Mouse (Mus musculus) spleen, postnatal 10 days (tissue): ENCODE measurements around the gene Nsmce4a.

ENCODE experiments used
- DNase-seq, 2 experiments: peaks; one replicate each; pipeline ENCODE4 v3.0.0; 2021 to 2022; ENCODE audit warnings: low spot score in 2 of 2

Gene Nsmce4a

DNA sequence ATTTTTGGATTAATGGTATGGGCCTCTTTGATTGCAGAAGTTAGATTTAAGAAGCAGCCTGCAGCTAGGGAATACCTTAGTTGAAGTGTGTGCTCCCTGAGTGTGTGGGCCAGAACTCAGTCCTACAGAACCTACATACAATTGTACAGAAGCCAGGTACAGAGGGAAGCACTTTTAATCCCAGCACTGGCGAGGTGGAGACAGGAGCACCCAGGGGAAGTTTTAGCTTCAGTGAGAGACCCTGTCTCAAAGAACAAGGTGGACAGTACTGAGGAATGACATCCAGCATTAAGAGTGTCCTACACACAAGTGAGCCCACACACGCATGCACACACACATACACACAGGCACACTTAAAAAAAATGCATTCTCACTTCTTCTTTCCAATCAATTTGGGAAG, 5.1 kb upstream of the Nsmce4a start:
- no peak for DNase-seq

DNA sequence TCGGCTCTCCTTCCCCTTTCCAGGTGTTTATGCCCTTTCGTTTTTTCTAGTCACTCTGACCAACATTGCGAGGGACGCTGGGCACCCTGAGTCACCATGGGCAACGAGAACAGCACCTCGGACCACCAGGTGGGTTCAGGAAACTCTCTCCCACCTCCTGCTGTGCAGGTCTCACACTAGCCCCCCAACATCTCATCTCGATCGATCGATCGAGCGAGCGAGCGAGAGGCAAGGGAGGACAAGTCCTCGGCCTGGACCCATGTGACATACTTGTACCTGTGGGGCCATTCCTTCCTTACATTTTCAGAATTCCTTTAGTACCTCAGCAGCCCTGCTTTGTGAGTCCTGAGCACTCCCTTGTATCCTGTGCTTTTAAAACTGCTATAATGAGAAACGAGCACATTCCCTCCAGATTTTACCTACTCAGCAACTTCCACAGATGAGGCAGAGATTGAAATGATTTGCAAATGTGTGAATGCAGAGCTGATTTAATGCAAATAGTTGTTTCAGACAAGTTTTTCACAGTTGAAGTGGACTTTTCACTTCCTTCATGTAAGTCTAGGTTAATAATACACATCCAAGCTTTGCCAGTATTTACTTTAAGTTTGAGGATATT, 4.6 kb upstream of the Nsmce4a start, which contains the start of gene Tacc2:
TSS of gene Tacc2 (plus strand) at position 51 of the 616 bp plus-strand sequence.
- no peak for DNase-seq

DNA sequence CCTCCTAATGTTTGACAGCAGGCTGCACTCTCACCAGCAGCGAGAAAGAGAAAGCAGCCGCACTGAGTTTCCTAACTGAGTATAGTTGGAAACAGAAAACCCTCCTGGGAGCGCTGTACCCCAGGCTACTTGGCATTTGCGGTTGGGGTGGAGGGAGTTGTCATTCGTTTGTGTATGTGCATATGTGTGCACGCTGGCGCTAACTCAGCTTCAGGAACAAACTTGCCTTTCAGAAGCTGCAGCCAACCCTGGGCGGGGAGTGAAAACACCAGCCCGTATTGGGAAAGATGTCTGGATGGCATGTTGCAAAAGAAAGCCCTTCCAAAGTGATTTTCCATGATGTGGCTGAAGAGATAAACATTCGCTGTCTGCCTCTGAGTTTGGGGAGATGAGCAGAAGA, 4.1 kb upstream of the Nsmce4a start:
- no peak for DNase-seq

DNA sequence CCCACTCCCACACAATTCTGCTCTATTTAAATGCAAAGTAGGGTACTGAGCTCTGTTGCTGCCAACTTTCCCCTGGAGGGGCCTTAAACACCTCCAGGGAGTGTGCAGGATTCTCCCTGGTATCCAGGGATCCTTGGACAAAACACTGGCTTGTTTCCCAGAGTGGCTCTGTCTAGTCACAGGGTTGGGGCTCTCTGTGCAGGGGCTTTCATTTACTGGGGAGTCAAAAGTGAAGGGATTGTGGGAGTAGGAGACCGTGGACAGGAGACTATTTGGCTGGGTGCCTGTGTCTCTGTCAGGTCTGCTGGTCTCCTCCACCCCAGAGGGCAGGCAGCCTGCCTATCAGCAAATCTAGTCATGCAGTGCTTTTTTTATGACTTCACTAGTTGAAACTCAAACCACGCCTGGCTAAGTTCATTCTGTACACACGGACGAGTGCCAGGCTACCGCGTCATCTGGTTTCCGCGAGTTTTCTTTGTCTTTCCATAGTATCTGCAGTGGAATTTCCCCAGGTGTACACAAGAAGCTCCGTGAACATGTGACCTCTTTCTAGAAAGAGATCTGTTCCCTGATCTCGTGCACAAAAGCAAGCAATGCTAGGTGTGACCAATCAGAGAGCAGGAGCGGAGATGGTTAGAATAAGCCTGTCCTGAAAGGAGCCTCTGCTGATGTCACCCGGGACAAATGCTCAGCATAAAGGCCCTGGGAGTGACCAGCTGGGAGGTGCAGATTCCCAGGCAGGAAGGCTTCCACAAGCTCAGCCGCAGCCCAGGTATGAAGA, 1.5 kb upstream of the Nsmce4a start:
- DNase-seq: no peak

DNA sequence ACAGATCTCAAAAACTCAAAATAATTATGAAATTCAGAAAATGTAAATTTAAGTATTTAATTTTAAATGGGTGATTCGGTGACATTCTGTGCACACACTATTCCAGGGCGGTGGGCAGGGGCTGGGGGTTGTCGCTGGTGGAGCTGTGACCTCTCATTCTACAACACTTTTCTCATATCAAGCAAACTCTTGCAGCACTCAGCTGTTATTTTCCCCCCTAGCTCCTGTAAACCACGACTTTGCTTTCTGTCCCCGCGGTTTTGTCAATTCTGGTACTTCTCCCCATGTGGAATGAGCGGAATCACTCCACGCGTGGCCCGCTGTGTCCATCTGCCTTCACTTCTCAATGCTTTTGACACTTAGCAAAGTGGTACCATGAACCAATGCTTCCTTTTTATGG, 828 bp upstream of the Nsmce4a start:
- no peak for DNase-seq

DNA sequence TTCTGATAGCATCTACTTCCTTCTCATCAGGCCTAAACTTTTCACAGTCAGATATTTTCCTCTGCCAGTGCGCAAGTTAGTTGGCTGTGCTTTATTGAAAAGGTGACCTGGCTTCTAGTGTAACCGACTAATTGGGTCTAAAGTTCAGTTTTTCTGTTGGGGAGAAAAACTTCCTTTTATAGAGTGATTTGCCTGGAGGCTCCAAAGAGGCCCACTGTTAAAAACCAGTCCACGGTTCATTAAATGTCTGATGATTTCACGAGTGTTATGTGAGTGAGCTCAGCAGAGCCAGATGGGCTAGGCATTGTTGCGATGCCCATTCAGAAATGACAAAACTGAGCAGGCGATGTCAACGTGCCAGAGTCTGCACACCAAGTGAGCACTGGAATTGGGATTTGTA, 2.4 kb downstream of the Nsmce4a start:
- DNase-seq: no peak

DNA sequence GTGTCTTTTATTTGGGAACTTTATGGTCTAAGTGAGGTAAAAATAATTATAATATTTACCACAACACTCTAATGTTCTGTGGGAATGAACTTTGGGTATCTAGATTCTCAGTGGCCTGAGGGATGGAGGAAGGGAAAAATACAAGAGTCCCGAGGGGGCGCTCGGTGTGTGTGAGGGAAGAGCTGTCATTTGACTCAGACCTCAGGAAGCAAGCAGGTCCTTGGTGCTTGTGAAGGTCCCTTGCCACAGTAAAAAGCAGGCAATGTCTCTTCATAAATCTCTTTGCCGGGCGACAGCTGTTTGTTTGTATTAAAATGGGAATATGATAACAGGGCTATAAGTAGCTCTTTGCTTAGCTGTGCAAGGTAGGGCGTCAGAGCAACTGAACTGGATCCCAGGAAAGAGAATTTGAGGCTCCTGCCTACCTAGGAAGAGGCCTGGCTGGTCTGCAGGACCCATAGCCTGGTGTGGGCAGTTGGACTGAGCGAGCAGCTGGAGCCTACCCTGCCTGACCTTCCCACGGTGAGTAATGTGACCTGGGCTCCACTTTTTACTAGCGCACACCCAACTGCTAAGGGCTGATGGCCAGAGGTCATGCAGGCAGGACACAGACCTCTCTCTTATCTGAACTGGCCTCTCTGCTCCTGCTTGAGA, 4.0 kb downstream of the Nsmce4a start:
- DNase-seq: no peak

DNA sequence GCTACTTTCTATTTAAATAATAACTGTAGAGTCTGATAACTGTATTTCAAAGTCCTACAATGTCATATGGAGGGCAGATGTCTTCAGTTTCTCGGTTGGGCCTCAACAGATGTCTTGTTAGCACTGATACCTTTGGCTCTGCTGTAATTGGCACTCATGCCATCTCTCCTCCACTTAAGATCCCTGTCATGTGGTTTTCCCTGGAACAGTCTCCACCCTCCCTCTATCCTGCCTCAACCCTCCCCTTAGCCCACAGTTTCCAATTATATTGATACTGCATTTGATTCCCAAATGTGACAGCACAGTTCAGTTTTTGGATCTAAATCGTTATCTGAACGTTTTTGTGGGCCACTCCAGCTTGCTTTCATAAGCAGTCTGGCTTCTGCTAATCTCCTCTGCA, 8.3 kb downstream of the Nsmce4a start:
- DNase-seq: no peak

DNA sequence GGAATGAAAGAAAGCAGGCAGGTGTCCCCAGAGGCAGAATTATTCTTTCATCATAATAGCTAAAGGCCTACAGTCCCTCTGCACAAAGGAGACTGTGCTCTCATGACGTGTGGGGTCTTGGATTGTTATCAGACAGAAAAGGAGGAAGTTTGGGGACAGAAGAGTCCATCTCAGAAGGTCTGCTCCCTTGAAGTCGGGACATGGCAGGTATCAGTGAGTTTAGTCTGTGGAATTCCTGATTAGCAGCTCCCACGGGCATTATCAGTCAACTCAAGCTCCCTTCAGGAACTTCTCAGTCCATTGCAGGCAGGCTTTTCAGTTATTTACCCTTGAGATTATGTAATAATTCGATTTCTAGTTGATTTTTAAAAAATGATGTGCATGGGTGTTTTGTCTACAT, 9.0 kb downstream of the Nsmce4a start:
- no peak for DNase-seq

DNA sequence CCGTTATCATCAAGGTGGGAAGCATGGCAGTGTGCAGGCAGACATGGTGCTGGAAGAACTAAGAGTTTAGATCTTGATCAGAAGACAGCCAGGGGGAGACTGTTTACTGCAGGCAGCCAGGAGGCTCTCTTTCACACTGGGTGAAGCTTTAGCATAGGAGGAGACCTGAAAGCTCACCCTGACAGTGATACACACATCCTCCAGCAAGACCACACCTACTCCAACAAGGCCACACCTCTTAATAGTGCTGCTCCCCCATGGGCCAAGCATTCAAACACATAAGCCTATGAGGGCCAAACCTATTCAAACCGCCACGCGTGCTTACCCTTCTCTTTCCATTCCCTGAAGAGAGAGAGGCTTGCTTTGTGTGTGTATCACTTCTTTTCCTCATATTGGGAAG, 9.6 kb downstream of the Nsmce4a start:
- no peak for DNase-seq

DNA sequence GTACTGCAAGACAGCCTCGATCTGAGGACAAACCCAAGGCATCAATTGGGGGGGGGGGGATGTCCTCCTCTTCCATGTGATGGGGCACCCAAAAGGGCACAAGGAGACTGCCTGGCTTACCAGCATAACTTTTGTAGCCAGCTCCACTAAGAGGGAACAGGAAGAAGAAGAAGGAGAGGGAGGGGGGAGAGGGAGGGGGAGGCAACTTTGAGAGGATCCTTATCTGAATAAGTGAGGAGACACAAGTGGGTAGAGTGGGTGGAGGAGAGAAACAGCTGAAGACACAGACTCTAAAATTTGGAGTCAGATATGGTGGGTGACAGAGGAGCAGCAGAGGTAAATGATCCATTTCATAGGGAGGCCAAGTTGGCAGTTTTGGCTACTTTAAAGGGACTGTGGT, 12.0 kb downstream of the Nsmce4a start:
- no peak for DNase-seq

DNA sequence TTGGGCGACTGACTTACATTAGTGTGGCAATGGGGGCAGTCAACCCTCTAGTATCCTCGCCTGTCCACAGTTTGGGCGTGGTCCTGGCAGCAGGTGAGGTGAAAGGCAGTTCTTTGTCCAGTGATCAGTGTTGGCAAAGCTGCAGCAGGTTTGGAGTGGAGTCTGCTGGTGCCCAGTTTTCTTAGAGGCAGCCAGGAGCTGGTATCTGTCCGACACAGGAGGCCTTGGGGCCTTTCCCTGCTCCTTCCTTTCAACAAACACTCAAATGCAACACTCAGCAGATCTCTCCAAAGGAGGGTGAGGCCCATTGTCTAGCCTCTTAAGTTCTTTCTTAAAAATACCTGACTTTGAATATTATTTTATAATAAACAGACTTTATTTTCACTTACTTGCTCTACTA, 14.3 kb downstream of the Nsmce4a start:
- no peak for DNase-seq

DNA sequence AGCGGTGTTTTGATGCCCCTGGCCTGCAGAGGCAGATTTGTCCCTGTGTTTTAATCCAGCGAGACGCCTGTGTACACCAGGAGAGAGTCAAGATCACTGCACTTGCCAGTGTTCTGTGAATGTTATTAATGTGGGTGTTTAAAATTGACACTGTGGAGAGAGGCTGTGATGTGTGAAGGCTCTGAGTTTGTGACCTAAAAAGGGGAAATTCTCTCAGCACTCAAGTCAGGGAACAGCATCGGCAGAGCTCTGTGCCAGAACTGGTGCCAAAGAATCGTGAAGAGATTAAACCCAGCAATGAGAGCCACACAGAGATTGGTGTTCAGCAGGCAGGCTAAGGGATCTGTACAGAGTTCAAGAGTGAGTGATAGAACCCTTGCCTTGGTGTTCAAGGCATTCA, 17.3 kb downstream of the Nsmce4a start:
- no peak for DNase-seq

DNA sequence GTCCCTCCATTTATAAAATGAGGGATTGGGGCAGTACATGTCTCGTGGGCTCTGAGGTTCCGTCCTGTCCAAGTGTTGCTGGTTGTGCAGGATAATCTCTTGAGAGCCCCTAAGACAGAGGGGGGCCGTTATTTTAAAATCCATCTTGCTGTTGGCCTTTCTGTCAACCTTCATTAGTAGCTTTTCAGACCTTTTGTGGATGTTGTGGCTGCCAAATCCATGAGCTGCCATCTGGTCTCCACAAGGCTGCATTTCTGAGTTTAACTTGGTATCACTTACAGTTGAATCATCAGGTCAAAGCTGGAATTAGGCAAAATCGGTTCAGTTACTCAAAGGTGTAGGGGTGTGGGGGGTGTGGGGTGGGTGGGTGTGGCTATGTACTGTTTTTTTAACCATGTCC, 19.6 kb downstream of the Nsmce4a start:
- no peak for DNase-seq

DNA sequence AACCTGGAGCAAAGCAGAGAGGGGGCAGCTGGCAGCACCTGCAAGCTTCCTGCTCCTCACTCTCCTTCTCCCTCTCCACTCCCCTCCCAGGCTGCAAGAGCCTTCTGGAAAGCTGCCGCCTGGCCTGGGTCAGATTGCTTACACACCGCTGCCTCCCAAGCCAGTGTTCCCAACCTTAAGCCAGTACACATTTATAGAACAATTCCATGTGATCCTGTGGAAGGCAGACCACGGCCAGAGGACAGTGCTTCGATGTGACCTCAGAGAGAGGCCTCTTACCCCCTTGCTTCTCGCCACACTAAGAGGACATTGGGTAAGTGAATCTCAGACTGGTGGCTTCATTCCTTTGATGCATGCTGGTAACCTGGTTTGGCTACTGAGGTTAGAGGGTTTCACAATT, 20.1 kb downstream of the Nsmce4a start:
- DNase-seq: no peak

DNA sequence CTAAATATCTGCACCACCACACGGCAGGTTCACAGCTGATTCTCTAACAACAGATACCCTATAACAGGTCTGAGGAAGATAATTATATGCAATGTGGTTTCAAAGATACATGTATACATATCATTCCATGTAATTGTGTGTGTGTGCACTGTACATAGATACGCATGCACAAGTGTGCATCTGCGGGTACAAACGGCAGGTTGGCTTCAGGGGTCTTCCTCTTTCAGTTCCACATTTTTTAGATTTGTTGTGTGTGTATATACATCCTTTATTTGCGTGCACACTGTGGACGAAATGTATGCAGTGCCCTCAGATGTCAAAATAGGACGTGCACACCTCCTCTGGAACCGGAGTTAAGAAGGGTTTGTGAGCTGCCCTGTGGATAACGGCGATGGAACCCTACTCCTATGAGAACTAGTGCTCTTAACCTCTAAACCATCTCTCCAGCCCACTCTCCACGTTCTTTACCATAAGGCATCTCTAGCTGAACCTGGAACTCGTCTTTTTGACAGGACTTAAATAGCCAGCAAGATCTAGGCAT, 25.2 kb downstream of the Nsmce4a start:
- peak in 1 of 2 experiments; percentile 25 for DNase-seq

DNA sequence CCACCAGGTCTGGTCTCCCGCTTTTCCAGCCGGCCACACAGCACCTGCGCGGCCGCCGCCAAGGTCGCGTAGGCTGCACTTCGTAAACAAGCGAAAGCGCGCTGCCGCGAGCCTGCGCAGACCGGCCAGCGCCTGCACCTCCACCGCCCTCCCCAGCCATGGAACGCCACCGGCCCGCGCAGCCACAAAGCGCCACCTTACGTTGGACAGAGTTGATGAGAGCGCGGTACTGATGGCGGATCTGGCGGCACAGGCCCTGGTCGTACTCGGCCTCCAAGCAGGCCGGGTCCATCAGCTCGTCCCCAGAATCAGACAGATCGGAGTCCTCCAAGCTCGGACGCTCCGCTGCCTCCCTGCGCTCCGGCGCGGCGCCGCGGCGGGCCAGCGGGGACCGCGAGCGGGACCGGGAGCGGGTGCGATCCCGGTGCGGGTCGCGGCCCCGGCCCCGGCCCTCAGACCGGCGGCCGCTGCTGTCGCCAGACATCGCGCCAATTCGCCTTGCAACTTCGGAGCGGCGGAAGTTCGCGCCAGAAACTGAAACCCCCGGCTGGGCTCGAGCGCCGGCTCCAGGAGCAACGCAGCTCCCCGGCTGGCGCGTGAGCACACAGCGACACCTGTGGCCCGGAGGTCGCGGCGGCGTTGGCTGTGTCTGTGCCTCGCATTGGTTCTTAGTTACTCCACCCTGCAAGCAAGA, 26.0 kb downstream of the Nsmce4a start:
- DNase-seq: peak; percentile 89 to 95

DNA sequence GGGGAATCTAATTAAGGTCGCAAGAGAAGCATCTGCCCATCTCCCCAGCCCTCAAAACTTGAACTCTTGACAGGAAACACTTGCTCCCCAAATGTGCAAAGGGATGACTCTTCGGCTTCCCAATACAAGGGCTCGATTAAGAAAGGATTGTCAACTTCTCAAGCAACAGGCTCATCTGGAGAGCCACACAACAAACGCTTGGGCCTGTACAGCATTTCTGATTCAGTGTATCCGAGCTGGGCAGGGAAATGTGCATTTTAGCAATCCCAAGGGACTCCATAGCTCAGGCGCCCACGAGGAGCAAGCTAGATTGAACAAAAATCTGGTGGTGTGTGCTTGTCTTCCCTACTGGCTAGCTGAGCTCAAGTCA, 26.5 kb downstream of the Nsmce4a start:
- DNase-seq: no peak

DNA sequence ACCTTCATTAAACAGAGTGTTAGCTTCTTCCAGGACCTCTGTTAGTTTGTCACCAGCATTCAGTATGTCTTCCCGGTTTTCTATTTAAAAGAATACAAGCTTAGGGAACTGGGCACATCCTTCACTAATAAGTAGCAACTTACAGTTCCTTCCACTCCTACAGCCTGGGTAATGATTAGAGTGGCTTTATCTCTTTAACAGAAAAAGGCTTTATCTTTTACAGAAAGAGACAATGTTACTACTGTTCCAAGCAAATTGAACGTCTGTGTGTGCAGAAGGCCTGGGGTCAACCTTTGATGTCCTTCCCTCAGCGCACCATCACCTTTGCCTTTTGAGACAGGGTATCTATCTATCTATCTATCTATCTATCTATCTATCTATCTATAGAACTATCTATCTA, 27.0 kb downstream of the Nsmce4a start:
- DNase-seq: no peak

DNA sequence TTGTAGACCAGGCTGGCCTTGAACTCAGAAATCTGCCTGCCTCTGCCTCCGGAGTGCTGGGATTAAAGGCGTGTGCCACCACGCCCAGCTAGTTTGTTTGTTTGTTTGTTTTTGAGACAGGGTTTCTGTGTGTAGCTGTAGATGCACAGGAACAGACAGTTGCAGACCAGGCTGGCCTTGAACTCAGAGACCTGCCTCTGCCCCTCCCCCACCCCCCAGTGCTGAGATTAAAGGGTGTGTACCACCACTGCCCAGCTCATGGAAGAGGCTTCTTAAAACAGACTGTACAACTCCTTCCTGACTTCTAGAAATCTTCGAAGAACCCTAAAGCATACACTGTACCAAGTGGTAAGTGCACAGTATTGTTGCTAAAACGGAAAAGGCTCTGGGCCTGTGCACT, 27.5 kb downstream of the Nsmce4a start:
- no peak for DNase-seq

DNA sequence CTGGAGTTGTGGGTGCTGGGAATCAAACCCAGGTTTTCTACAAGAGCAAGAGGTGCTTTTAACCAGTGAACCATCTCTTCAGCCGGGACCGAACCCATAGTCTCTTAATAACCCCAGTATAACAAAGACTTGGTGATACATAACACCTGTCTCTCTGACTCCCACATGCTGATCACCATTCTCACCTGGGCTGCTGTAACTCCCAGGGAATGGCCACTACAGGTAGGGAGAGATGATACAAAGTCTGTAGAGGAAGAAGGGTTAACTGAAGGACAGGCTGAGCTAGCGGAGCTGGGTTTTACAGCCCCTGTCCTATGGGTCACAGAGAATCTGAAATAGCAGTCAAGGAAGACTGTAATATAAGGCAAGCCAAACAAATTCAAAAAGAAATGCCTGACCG, 29.7 kb downstream of the Nsmce4a start:
- no peak for DNase-seq

DNA sequence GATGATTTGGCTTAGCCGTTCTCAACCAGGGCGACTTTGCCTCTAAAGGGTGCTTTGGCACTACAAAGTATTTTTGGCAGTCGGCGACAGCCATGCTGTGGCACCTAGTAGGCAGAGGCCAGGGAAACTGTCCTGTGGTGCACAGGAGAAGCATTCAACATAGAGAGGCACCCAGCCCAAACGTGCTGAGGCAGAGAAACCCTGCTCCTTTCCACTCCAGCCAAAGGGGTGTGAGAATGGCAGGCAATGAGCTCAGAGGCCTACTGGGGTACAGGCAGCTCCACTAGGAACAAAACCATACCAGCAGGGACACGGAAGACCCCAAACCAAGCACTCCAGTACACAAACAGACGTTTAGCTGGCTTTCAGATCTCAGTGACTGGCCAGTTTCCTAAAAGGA, 32.7 kb downstream of the Nsmce4a start:
- DNase-seq: no peak
